Mouse (Mus musculus): ENCODE data around the gene Apba2. TPM values are rescaled to one million over a fixed set of nuclear protein-coding genes. Genes with fewer than 3 reads are reported as not detected.

Gene Apba2
- polyA plus RNA-seq (2012; fragmentation: generic; extraction: Trizol) = not detected

DNA sequence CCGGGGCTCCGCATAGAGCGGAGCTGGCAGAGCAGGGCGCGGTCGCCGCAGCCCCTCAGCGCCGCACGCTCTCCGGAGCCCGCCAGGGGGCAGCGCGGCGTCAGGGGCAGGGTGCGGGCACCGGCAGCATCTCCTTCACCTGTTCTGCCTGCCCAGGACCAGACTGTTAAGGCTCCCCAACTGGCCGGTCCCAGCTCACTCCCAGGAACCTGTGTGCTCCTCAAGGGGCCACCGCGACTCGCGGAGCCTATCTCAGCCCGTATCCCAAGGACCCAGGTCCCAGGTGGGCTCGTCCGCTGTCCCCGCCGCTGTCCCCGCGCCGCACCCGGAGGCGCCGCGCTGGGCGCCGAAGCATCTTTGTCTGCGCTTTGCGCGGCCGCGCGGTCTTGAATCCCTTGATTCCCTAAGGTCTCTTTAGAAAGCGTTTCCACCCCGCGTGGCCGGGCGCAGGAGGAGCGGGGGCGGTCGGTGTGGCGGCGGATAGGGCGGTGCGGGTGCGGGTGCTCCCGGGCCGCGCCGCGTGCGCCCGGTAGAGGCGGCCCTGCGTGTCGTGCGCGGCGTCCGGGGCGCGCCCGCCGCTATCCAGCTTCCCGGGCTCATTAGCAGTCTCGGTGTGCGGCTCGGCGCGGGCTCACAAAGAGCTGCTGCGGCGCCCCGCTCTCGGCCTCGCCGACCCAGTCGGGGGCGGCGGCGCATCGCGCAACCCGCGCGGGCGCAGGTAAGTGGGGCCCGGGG, at the start of gene Apba2:
Gene Apba2, plus strand, starts transcription at position 171 of the 735 bp plus-strand sequence.
- no peaks in the 10 kb centered on the region for H3K27me3 ChIP-seq (ENCODE audit: control insufficient read depth, insufficient read depth, insufficient read length)
- H3K4me3 ChIP-seq = no peak within 1 kb of the TSS
- H3ac ChIP-seq (ENCODE audit: control insufficient read depth, insufficient read length) = no peak within 1 kb of the TSS
- no peak within 1 kb of the TSS for H3K4me2 ChIP-seq (ENCODE audit: low read depth)
- TF ChIP-seq REST (IDR thresholded peaks at IDR 0.05; ENCODE audit: insufficient read depth, insufficient read length) = no peak
- TF ChIP-seq SRF (IDR thresholded peaks at IDR 0.05; ENCODE audit: control insufficient read depth, insufficient read length, low read depth) = no peak
- TF ChIP-seq TCF12 (IDR thresholded peaks at IDR 0.05; ENCODE audit: insufficient read depth, poor library complexity, severe bottlenecking) = no peak
- no peak for TF ChIP-seq E2F4 (IDR thresholded peaks at IDR 0.05; ENCODE audit: insufficient read depth)
- TF ChIP-seq MYOD1 (IDR thresholded peaks at IDR 0.05; ENCODE audit: control insufficient read depth in 1 of 3, insufficient read length in 2 of 3, low read depth in 2 of 3) = no peak
- TF ChIP-seq USF1 (IDR thresholded peaks at IDR 0.05; ENCODE audit: low read depth) = no peak
- TF ChIP-seq TCF3 (IDR thresholded peaks at IDR 0.05; ENCODE audit: insufficient read length, low read depth) = no peak
- no peak for TF ChIP-seq POLR2AphosphoS2 (IDR thresholded peaks at IDR 0.05; ENCODE audit: insufficient read length, low read depth)
- no peak for TF ChIP-seq POLR2A (IDR thresholded peaks at IDR 0.05; ENCODE audit: insufficient read length, low read depth)
- TF ChIP-seq MAX (IDR thresholded peaks at IDR 0.05; ENCODE audit: low read depth) = no peak
- no peak for TF ChIP-seq CEBPB (IDR thresholded peaks at IDR 0.05; ENCODE audit: insufficient read depth, poor library complexity, severe bottlenecking)
- TF ChIP-seq MYOG (IDR thresholded peaks at IDR 0.05; ENCODE audit: control insufficient read depth in 1 of 3, insufficient read depth in 1 of 3, insufficient read length in 2 of 3, low read depth in 2 of 3) = no peak
- no peaks in the 10 kb centered on the region for H3K79me2 ChIP-seq (ENCODE audit: control insufficient read depth, insufficient read depth)
- no peaks in the 10 kb centered on the region for H3K36me3 ChIP-seq (ENCODE audit: control insufficient read depth, insufficient read depth)

DNA sequence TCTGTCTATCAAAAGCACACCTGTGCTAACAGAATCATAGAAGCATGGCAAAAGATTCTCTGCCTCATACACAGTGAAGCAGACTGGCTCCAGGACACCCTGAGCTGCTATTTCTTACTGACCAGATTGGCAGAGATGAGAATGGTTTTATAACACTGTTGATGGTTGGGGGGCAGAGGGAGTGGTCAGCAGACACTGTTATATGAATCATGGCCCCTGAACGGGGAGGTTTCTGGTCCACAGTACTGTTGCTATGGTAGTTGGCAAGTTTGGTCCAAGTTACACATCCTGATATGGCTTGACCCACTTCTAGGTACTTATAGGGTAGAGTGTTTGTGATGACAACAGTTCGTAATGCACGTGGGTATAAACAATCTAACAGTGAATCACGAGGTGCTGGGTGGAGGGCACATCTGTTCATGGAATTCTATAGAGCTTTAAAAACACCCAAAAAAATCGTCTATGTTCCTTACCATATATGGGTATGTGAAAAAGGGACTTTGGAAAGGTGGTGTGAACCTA, 49.6 kb upstream of the Apba2 start:
- H3K36me3 ChIP-seq (ENCODE audit: control insufficient read depth, insufficient read depth) = no peaks in the 10 kb centered on the region
- no peaks in the 10 kb centered on the region for H3K27me3 ChIP-seq (ENCODE audit: control insufficient read depth, insufficient read depth, insufficient read length)
- no peak for TF ChIP-seq TCF3 (IDR thresholded peaks at IDR 0.05; ENCODE audit: insufficient read length, low read depth)
- no peak for TF ChIP-seq MAX (IDR thresholded peaks at IDR 0.05; ENCODE audit: low read depth)
- no peak for TF ChIP-seq CEBPB (IDR thresholded peaks at IDR 0.05; ENCODE audit: insufficient read depth, poor library complexity, severe bottlenecking)
- TF ChIP-seq POLR2A (IDR thresholded peaks at IDR 0.05; ENCODE audit: insufficient read length, low read depth) = no peak
- no peak for TF ChIP-seq MYOG (IDR thresholded peaks at IDR 0.05; ENCODE audit: control insufficient read depth in 1 of 3, insufficient read depth in 1 of 3, insufficient read length in 2 of 3, low read depth in 2 of 3)
- H3K79me2 ChIP-seq (ENCODE audit: control insufficient read depth, insufficient read depth) = no peaks in the 10 kb centered on the region
- no peak overlapping the region for H3K4me3 ChIP-seq
- H3ac ChIP-seq (ENCODE audit: control insufficient read depth, insufficient read length) = no peak overlapping the region
- no peak overlapping the region for H3K4me2 ChIP-seq (ENCODE audit: low read depth)

DNA sequence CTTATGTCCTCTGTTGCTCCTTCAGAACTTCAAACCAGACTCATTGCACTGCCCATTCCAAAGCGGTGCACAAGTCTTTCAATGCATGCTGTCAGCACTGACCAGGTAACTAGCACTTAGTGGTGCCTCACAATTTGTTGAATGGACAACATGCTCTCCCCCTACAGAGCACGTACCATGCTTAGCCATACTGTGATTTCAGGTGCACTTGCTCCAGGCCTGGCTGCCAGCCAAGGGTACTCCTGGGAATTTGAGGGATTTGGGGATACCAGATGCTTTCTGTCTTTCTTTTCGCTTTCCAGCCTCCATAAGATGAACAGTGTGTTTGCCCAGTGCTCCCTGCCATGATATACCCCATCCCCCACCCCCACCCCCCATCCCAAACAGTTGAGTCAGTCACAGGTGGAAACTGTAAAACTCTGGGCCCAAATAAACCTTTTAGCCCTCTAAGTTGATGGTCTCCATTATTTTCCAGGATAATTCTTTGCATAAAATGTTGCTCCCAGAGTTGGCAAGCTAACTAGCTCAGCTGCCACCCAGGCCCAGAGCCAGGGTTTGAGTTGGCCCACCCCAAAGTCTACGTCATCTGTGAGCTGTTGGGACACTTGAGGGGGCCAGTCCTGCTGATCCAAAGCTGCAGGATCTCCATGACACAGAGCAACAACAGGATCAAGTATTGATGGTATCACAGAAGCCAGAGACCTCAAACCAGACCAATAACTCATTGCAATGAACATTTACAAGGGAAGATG, 48.9 kb upstream of the Apba2 start:
- Histone ChIP-seq H3K79me2 (ENCODE audit: control insufficient read depth, insufficient read depth) (no peaks in the 10 kb centered on the region), H3K4me3 (no peak overlapping the region), H3K27me3 (ENCODE audit: control insufficient read depth, insufficient read depth, insufficient read length) (no peaks in the 10 kb centered on the region), H3K4me2 (ENCODE audit: low read depth) (no peak overlapping the region), H3ac (ENCODE audit: control insufficient read depth, insufficient read length) (no peak overlapping the region), H3K36me3 (ENCODE audit: control insufficient read depth, insufficient read depth) (no peaks in the 10 kb centered on the region)
- TF ChIP-seq MYOG (IDR thresholded peaks at IDR 0.05; ENCODE audit: control insufficient read depth in 1 of 3, insufficient read depth in 1 of 3, insufficient read length in 2 of 3, low read depth in 2 of 3) (no peak), MAX (IDR thresholded peaks at IDR 0.05; ENCODE audit: low read depth) (no peak), POLR2A (IDR thresholded peaks at IDR 0.05; ENCODE audit: insufficient read length, low read depth) (no peak), CEBPB (IDR thresholded peaks at IDR 0.05; ENCODE audit: insufficient read depth, poor library complexity, severe bottlenecking) (no peak), REST (IDR thresholded peaks at IDR 0.05; ENCODE audit: insufficient read depth, insufficient read length) (no peak), E2F4 (IDR thresholded peaks at IDR 0.05; ENCODE audit: insufficient read depth) (no peak), USF1 (IDR thresholded peaks at IDR 0.05; ENCODE audit: low read depth) (no peak), TCF12 (IDR thresholded peaks at IDR 0.05; ENCODE audit: insufficient read depth, poor library complexity, severe bottlenecking) (no peak), POLR2AphosphoS2 (IDR thresholded peaks at IDR 0.05; ENCODE audit: insufficient read length, low read depth) (no peak), MYOD1 (IDR thresholded peaks at IDR 0.05; ENCODE audit: control insufficient read depth in 1 of 3, insufficient read length in 2 of 3, low read depth in 2 of 3) (no peak), TCF3 (IDR thresholded peaks at IDR 0.05; ENCODE audit: insufficient read length, low read depth) (no peak), SRF (IDR thresholded peaks at IDR 0.05; ENCODE audit: control insufficient read depth, insufficient read length, low read depth) (no peak)

DNA sequence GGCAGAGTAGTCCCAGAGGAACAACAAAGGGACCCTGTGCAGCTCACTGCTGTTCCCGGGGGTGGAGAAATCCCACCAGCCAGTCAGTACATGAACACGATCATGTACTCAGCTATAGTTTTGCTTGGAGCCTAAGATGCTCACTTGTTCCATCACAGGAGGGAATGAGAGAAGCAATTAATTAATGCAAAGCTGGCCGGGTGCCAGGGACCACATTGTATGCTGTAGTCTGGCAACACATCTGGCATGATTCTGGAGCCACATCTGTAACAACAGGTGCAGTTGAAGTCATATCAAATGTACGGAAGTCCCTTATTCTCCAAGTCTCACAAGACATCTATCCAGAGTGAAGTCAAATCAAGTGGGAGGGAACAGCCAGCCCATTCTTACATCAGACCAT, 45.3 kb upstream of the Apba2 start:
- no peak overlapping the region for H3K4me2 ChIP-seq (ENCODE audit: low read depth)
- TF ChIP-seq CEBPB (IDR thresholded peaks at IDR 0.05; ENCODE audit: insufficient read depth, poor library complexity, severe bottlenecking) = no peak
- no peak for TF ChIP-seq E2F4 (IDR thresholded peaks at IDR 0.05; ENCODE audit: insufficient read depth)
- no peak for TF ChIP-seq TCF12 (IDR thresholded peaks at IDR 0.05; ENCODE audit: insufficient read depth, poor library complexity, severe bottlenecking)
- TF ChIP-seq USF1 (IDR thresholded peaks at IDR 0.05; ENCODE audit: low read depth) = no peak
- TF ChIP-seq REST (IDR thresholded peaks at IDR 0.05; ENCODE audit: insufficient read depth, insufficient read length) = no peak
- no peak for TF ChIP-seq MYOG (IDR thresholded peaks at IDR 0.05; ENCODE audit: control insufficient read depth in 1 of 3, insufficient read depth in 1 of 3, insufficient read length in 2 of 3, low read depth in 2 of 3)
- TF ChIP-seq TCF3 (IDR thresholded peaks at IDR 0.05; ENCODE audit: insufficient read length, low read depth) = no peak
- no peak for TF ChIP-seq MAX (IDR thresholded peaks at IDR 0.05; ENCODE audit: low read depth)
- TF ChIP-seq SRF (IDR thresholded peaks at IDR 0.05; ENCODE audit: control insufficient read depth, insufficient read length, low read depth) = no peak
- TF ChIP-seq POLR2AphosphoS2 (IDR thresholded peaks at IDR 0.05; ENCODE audit: insufficient read length, low read depth) = no peak
- TF ChIP-seq MYOD1 (IDR thresholded peaks at IDR 0.05; ENCODE audit: control insufficient read depth in 1 of 3, insufficient read length in 2 of 3, low read depth in 2 of 3) = no peak
- TF ChIP-seq POLR2A (IDR thresholded peaks at IDR 0.05; ENCODE audit: insufficient read length, low read depth) = no peak
- H3ac ChIP-seq (ENCODE audit: control insufficient read depth, insufficient read length) = no peak overlapping the region
- H3K27me3 ChIP-seq (ENCODE audit: control insufficient read depth, insufficient read depth, insufficient read length) = no peaks in the 10 kb centered on the region
- no peaks in the 10 kb centered on the region for H3K79me2 ChIP-seq (ENCODE audit: control insufficient read depth, insufficient read depth)
- no peaks in the 10 kb centered on the region for H3K36me3 ChIP-seq (ENCODE audit: control insufficient read depth, insufficient read depth)
- H3K4me3 ChIP-seq = no peak overlapping the region

Measured in myocyte (in vitro differentiated cells).